Mouse (Mus musculus): ENCODE data around the gene Prdm1. TPM values are rescaled to one million over a fixed set of nuclear protein-coding genes. Genes with fewer than 3 reads are reported as not detected.

Gene Prdm1
- polyA plus RNA-seq, 1 experiment from 2014 or later: 6.4 TPM

GRCm38 (mm10) chr10:44409054-44409453 lies 119.2 kb downstream of the Prdm1 start:
- no peak overlapping the region for H3K4me2 ChIP-seq
- H3K27me3 ChIP-seq (replicated peaks): no peaks in the 10 kb centered on the region
- no peak for ATAC-seq (ENCODE audit: insufficient read depth, low FRiP score, low read depth)
- H3K27ac ChIP-seq: no peak overlapping the region
- WGBS: 58% methylated on average over 10 of the region's 10 CpGs
- no peaks in the 10 kb centered on the region for H3K36me3 ChIP-seq
- H3K9ac ChIP-seq: no peak overlapping the region
- no peak overlapping the region for H3K4me3 ChIP-seq (replicated peaks)
- H3K9me3 ChIP-seq: no peaks in the 10 kb centered on the region
- H3K4me1 ChIP-seq: no peaks in the 10 kb centered on the region

DNA sequence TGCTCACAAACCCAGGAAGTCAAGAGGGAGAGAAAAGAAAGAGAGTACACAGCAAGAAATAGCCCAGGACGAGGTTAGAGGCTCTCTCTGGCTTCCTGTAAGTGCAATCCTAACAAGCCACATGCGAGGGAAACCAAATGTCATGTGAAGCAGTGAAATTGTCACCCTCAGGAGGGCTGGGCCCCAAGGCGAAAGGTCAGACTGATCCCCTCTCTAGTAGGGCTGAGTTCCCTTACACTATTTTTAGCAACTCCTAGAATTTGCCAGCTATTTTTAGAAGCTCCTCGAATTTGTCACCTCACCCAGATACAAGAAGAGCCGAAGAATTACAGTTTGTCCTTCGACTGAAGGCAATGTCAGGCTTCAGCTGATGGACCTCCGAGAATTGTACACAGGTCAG lies 124.9 kb downstream of the Prdm1 start:
- no peak for ATAC-seq (ENCODE audit: insufficient read depth, low FRiP score, low read depth)
- Histone ChIP-seq H3K4me1 (no peaks in the 10 kb centered on the region), H3K9ac (no peak overlapping the region), H3K36me3 (no peaks in the 10 kb centered on the region), H3K27ac (no peak overlapping the region), H3K9me3 (no peaks in the 10 kb centered on the region), H3K27me3 (replicated peaks) (no peaks in the 10 kb centered on the region), H3K4me3 (replicated peaks) (no peak overlapping the region), H3K4me2 (no peak overlapping the region)
- WGBS: 60% methylated on average over 7 of the region's 7 CpGs

DNA sequence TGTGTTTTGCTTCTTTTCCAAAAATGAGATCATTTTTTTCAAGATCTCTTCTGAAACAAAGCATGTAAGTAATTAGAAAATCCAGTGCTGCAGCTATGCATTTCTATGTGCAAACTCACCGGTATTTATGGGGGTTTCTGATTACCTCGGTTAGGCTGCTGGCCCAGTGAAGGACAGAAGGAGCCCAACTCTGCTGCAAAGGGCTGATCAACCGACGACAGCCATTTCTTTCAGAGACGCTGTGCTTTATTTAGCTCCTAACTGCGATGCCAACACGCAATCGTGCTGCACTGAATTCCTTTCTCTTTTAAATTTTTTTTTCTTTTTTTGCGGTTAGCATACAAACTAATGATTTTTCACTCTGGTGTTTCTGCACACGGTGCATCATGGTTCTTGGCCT lies 126.7 kb downstream of the Prdm1 start:
- WGBS: 80% methylated on average over 10 of the region's 10 CpGs
- ATAC-seq (ENCODE audit: insufficient read depth, low FRiP score, low read depth): no peak
- H3K4me3 ChIP-seq (replicated peaks): no peak overlapping the region
- no peaks in the 10 kb centered on the region for H3K4me1 ChIP-seq
- H3K36me3 ChIP-seq: no peaks in the 10 kb centered on the region
- H3K27ac ChIP-seq: no peak overlapping the region
- no peak overlapping the region for H3K9ac ChIP-seq
- H3K4me2 ChIP-seq: no peak overlapping the region
- H3K27me3 ChIP-seq (replicated peaks): no peaks in the 10 kb centered on the region
- no peaks in the 10 kb centered on the region for H3K9me3 ChIP-seq

GRCm38 (mm10) chr10:44400602-44401001 lies 127.7 kb downstream of the Prdm1 start:
- no peaks in the 10 kb centered on the region for H3K27me3 ChIP-seq (replicated peaks)
- no peaks in the 10 kb centered on the region for H3K36me3 ChIP-seq
- WGBS: 61% methylated on average over 13 of the region's 13 CpGs
- H3K9ac ChIP-seq: no peak overlapping the region
- H3K4me2 ChIP-seq: no peak overlapping the region
- no peaks in the 10 kb centered on the region for H3K9me3 ChIP-seq
- ATAC-seq (ENCODE audit: insufficient read depth, low FRiP score, low read depth): no peak
- no peak overlapping the region for H3K27ac ChIP-seq
- H3K4me3 ChIP-seq (replicated peaks): no peak overlapping the region
- no peaks in the 10 kb centered on the region for H3K4me1 ChIP-seq

GRCm38 (mm10) chr10:44400119-44400518 lies 128.2 kb downstream of the Prdm1 start:
- no peak overlapping the region for H3K9ac ChIP-seq
- H3K4me2 ChIP-seq: no peak overlapping the region
- no peaks in the 10 kb centered on the region for H3K27me3 ChIP-seq (replicated peaks)
- 63% methylated on average over 3 of the region's 3 CpGs for WGBS
- no peak for ATAC-seq (ENCODE audit: insufficient read depth, low FRiP score, low read depth)
- no peaks in the 10 kb centered on the region for H3K4me1 ChIP-seq
- no peak overlapping the region for H3K4me3 ChIP-seq (replicated peaks)
- no peak overlapping the region for H3K27ac ChIP-seq
- H3K36me3 ChIP-seq: no peaks in the 10 kb centered on the region
- no peaks in the 10 kb centered on the region for H3K9me3 ChIP-seq

GRCm38 (mm10) chr10:44392855-44393254 lies 135.4 kb downstream of the Prdm1 start:
- no peak overlapping the region for H3K9ac ChIP-seq
- H3K27me3 ChIP-seq (replicated peaks): no peaks in the 10 kb centered on the region
- no peak overlapping the region for H3K4me2 ChIP-seq
- H3K4me1 ChIP-seq: no peaks in the 10 kb centered on the region
- no peak overlapping the region for H3K4me3 ChIP-seq (replicated peaks)
- 80% methylated on average over 8 of the region's 8 CpGs for WGBS
- H3K27ac ChIP-seq: no peak overlapping the region
- no peaks in the 10 kb centered on the region for H3K36me3 ChIP-seq
- no peak for ATAC-seq (ENCODE audit: insufficient read depth, low FRiP score, low read depth)
- H3K9me3 ChIP-seq: no peaks in the 10 kb centered on the region

GRCm38 (mm10) chr10:44391509-44392290 lies 136.6 kb downstream of the Prdm1 start:
- no peaks in the 10 kb centered on the region for H3K9me3 ChIP-seq
- no peak overlapping the region for H3K27ac ChIP-seq
- H3K4me3 ChIP-seq (replicated peaks): no peak overlapping the region
- H3K27me3 ChIP-seq (replicated peaks): no peaks in the 10 kb centered on the region
- no peaks in the 10 kb centered on the region for H3K36me3 ChIP-seq
- no peaks in the 10 kb centered on the region for H3K4me1 ChIP-seq
- ATAC-seq (ENCODE audit: insufficient read depth, low FRiP score, low read depth): no peak
- H3K4me2 ChIP-seq: no peak overlapping the region
- no peak overlapping the region for H3K9ac ChIP-seq
- WGBS: 37% methylated on average over 12 of the region's 12 CpGs

DNA sequence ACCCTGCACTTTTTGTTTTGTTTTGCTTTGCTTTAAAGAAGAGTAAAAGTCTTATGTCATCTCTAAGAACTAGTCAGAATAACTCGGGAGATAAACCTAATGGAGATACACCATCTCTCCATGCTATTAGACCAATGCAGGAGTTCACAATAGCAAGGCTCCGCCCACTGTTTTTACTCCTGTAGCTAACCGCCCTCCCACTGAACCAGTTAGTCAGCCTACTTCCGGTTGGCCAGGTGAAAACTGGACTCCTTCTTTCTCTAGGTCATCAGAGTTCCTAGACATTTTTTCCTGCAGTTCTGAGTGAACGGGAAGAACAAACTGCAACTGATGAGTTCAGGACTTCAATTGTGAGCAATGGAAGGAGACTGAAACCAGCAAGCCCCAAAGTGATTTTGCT lies 138.0 kb downstream of the Prdm1 start:
- no peak overlapping the region for H3K4me3 ChIP-seq (replicated peaks)
- ATAC-seq (ENCODE audit: insufficient read depth, low FRiP score, low read depth): no peak
- H3K36me3 ChIP-seq: no peaks in the 10 kb centered on the region
- H3K27ac ChIP-seq: no peak overlapping the region
- H3K4me1 ChIP-seq: no peaks in the 10 kb centered on the region
- no peaks in the 10 kb centered on the region for H3K27me3 ChIP-seq (replicated peaks)
- H3K9ac ChIP-seq: no peak overlapping the region
- WGBS: 78% methylated on average over 5 of the region's 5 CpGs
- no peaks in the 10 kb centered on the region for H3K9me3 ChIP-seq
- H3K4me2 ChIP-seq: no peak overlapping the region

DNA sequence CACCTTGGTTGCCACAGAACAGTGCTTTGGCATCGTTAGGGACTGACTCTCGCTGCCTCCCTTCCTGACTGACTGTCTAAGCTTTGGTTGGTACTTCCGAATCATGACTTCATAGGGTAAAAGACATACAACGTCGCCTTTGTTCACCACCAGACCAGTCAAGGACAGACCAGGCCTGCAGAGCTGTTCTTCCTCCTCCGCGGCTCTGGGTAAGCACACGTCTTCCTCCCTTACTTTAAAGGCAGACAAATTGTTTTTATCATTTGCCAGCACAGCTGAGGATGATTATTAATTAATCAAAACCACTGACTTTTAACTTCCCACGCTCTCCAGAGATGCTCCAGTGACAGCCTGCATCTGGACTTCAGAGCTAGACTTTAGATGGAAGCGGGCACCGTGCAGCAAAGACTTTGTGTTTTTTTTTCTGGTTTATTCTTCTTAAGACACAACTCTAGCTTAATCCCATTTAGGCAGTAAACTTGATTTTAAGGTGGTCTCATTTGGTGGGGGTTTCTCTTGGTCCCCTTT lies 139.5 kb downstream of the Prdm1 start:
- H3K9me3 ChIP-seq: no peaks in the 10 kb centered on the region
- WGBS: 59% methylated on average over 11 of the region's 11 CpGs
- no peaks in the 10 kb centered on the region for H3K36me3 ChIP-seq
- no peak overlapping the region for H3K4me2 ChIP-seq
- H3K4me1 ChIP-seq: no peaks in the 10 kb centered on the region
- no peak for ATAC-seq (ENCODE audit: insufficient read depth, low FRiP score, low read depth)
- no peak overlapping the region for H3K27ac ChIP-seq
- no peaks in the 10 kb centered on the region for H3K27me3 ChIP-seq (replicated peaks)
- H3K4me3 ChIP-seq (replicated peaks): no peak overlapping the region
- no peak overlapping the region for H3K9ac ChIP-seq
